Mouse (Mus musculus) MEL (cell line): ENCODE data around the gene Ly9. TPM values are rescaled to one million over a fixed set of nuclear protein-coding genes. Genes with fewer than 3 reads are reported as not detected.

ENCODE experiments used
- DNase-seq: peaks from one replicate; pipeline ENCODE4 v3.0.0; 2011; ENCODE audit warnings: low read depth, low spot score
- H3K27ac ChIP-seq: 2 replicates; pipeline ENCODE4 v1.5.1; 2012; ENCODE audit warnings: low read depth, mild to moderate bottlenecking, control low read depth, low read length, moderate library complexity; ENCODE audit not compliant: control insufficient read depth
- H3K27me3 ChIP-seq, 2 experiments: fragments of 150-350 bp in 1 of 2; sonication (generic) in 1 of 2; 2 replicates each; pipeline ENCODE4 v1.6.1; 2012; ENCODE audit warnings: low read length in 2 of 2, mild to moderate bottlenecking in 2 of 2, improper control_type of control experiment in 1 of 2, moderate library complexity in 1 of 2; ENCODE audit not compliant: insufficient read depth in 2 of 2, control insufficient read depth in 1 of 2
- H3K36me3 ChIP-seq, 2 experiments: 2 replicates each; pipeline ENCODE4 v1.6.1; 2012 to 2014; ENCODE audit warnings: low read length in 2 of 2, improper control_type of control experiment in 1 of 2, inconsistent platforms in 1 of 2, mild to moderate bottlenecking in 1 of 2; ENCODE audit not compliant: insufficient read depth in 2 of 2, control insufficient read depth in 1 of 2
- H3K4me1 ChIP-seq, 2 experiments: fragments of 150-350 bp in 1 of 2; sonication (generic) in 1 of 2; 2 replicates each; pipeline ENCODE4 v1.6.1; 2012; ENCODE audit warnings: low read length in 2 of 2, improper control_type of control experiment in 1 of 2, mild to moderate bottlenecking in 1 of 2; ENCODE audit not compliant: insufficient read depth in 2 of 2, control insufficient read depth in 1 of 2
- H3K4me3 ChIP-seq, 2 experiments: fragments of 150-350 bp in 1 of 2; sonication (generic) in 1 of 2; 2 replicates each; pipeline ENCODE4 v1.5.1; 2012; ENCODE audit warnings: low read depth in 2 of 2, low read length in 2 of 2, mild to moderate bottlenecking in 2 of 2, moderate library complexity in 2 of 2, control low read depth in 1 of 2, improper control_type of control experiment in 1 of 2; ENCODE audit not compliant: control insufficient read depth in 1 of 2, insufficient read depth in 1 of 2
- H3K79me2 ChIP-seq: 2 replicates; pipeline ENCODE4 v1.6.1; 2012; ENCODE audit warnings: mild to moderate bottlenecking, low read length, moderate library complexity; ENCODE audit not compliant: control insufficient read depth, poor library complexity, insufficient read depth
- H3K9ac ChIP-seq: 2 replicates; pipeline ENCODE4 v1.6.1; 2012; ENCODE audit warnings: low read depth, mild to moderate bottlenecking, control low read depth, low read length, moderate library complexity; ENCODE audit not compliant: control insufficient read depth, poor library complexity, severe bottlenecking
- H3K9me3 ChIP-seq: fragments of 150-350 bp; sonication (generic); replicated peaks from 2 replicates; pipeline ENCODE4 v1.6.1; 2012; ENCODE audit warnings: mild to moderate bottlenecking, low read length, improper control_type of control experiment, moderate library complexity; ENCODE audit not compliant: insufficient read depth
- CHD2 ChIP-seq: IDR thresholded peaks from 2 replicates; pipeline ENCODE4 v1.6.1; 2011; ENCODE audit warnings: low read length, improper control_type of control experiment
- ELF1 ChIP-seq: IDR thresholded peaks from 2 replicates; pipeline ENCODE4 v1.6.1; 2014; ENCODE audit warnings: low read depth, mild to moderate bottlenecking, inconsistent platforms, low read length, improper control_type of control experiment, moderate library complexity
- GABPA ChIP-seq: IDR thresholded peaks from 2 replicates; pipeline ENCODE4 v1.6.1; 2012; ENCODE audit warnings: low read depth, mild to moderate bottlenecking, inconsistent platforms, low read length, improper control_type of control experiment, moderate library complexity
- GATA1 ChIP-seq: IDR thresholded peaks from 2 replicates; pipeline ENCODE4 v1.6.1; 2011; ENCODE audit warnings: low read depth, low read length, improper control_type of control experiment
- HCFC1 ChIP-seq: IDR thresholded peaks from 2 replicates; pipeline ENCODE4 v1.6.1; 2012; ENCODE audit warnings: low read depth, mild to moderate bottlenecking, inconsistent platforms, low read length, improper control_type of control experiment, moderate library complexity
- JUND ChIP-seq: IDR thresholded peaks from 2 replicates; pipeline ENCODE4 v1.6.1; 2011; ENCODE audit warnings: low read depth, mild to moderate bottlenecking, improper control_type of control experiment, low read length
- MAFK ChIP-seq: IDR thresholded peaks from 2 replicates; pipeline ENCODE4 v1.6.1; 2011; ENCODE audit warnings: low read depth, mild to moderate bottlenecking, low read length, improper control_type of control experiment, borderline replicate concordance
- MAZ ChIP-seq: IDR thresholded peaks from 2 replicates; pipeline ENCODE4 v1.6.1; 2012; ENCODE audit warnings: low read depth, mild to moderate bottlenecking, inconsistent platforms, low read length, improper control_type of control experiment
- MXI1 ChIP-seq: IDR thresholded peaks from 2 replicates; pipeline ENCODE4 v1.6.1; 2011; ENCODE audit warnings: mild to moderate bottlenecking, low read depth, low read length, improper control_type of control experiment
- MYC ChIP-seq: IDR thresholded peaks from 2 replicates; pipeline ENCODE4 v1.6.1; 2011; ENCODE audit warnings: low read depth, mild to moderate bottlenecking, low read length, improper control_type of control experiment, moderate library complexity
- NELFE ChIP-seq: IDR thresholded peaks from 2 replicates; pipeline ENCODE4 v1.6.1; 2011; ENCODE audit warnings: low read depth, low read length, improper control_type of control experiment
- RCOR1 ChIP-seq: IDR thresholded peaks from 2 replicates; pipeline ENCODE4 v1.6.1; 2012; ENCODE audit warnings: low read depth, mild to moderate bottlenecking, inconsistent platforms, low read length, improper control_type of control experiment
- TAL1 ChIP-seq: IDR thresholded peaks from 2 replicates; pipeline ENCODE4 v1.6.1; 2012; ENCODE audit warnings: mild to moderate bottlenecking, inconsistent platforms, low read length, moderate library complexity, mixed read lengths
- TBP ChIP-seq: IDR thresholded peaks from 2 replicates; pipeline ENCODE4 v1.8.0; 2011; ENCODE audit warnings: low read depth, low read length, improper control_type of control experiment
- TCF12 ChIP-seq: IDR thresholded peaks from 2 replicates; pipeline ENCODE4 v1.6.1; 2014; ENCODE audit warnings: low read depth, mild to moderate bottlenecking, inconsistent platforms, low read length, improper control_type of control experiment, moderate library complexity
- UBTF ChIP-seq: IDR thresholded peaks from 2 replicates; pipeline ENCODE4 v1.6.1; 2012; ENCODE audit warnings: low read depth, mild to moderate bottlenecking, inconsistent platforms, low read length, improper control_type of control experiment, moderate library complexity, borderline replicate concordance; ENCODE audit not compliant: insufficient read depth
- USF1 ChIP-seq: IDR thresholded peaks from 2 replicates; pipeline ENCODE4 v1.6.1; 2014; ENCODE audit warnings: low read depth, mild to moderate bottlenecking, inconsistent platforms, low read length, improper control_type of control experiment, moderate library complexity
- ZNF384 ChIP-seq: IDR thresholded peaks from 2 replicates; pipeline ENCODE4 v1.6.1; 2012; ENCODE audit warnings: low read depth, mild to moderate bottlenecking, inconsistent platforms, low read length, improper control_type of control experiment
- polyA plus RNA-seq, 2 experiments: library from polyadenylated mRNA; stranded (reverse) in 1 of 2; unstranded in 1 of 2; fragments of >175 nt in 1 of 2; fragments of >200 nt in 1 of 2; gene quantifications; 2 replicates each; pipeline versions ENCODE4 v1.2.1 to v1.2.4; 2012; ENCODE audit warnings: low replicate concordance in 2 of 2, low read depth in 1 of 2; ENCODE audit not compliant: insufficient read length in 2 of 2, insufficient read depth in 1 of 2, missing spikeins in 1 of 2
- total RNA-seq: library from RNA; depleted of rRNA; stranded (reverse); fragments of 300-350 nt; gene quantifications from 2 replicates; pipeline ENCODE4 v1.2.3, GENCODE M21; 2012

Gene Ly9
- total and polyA plus RNA-seq, 3 experiments, result 0.25 TPM; not detected in 2

DNA sequence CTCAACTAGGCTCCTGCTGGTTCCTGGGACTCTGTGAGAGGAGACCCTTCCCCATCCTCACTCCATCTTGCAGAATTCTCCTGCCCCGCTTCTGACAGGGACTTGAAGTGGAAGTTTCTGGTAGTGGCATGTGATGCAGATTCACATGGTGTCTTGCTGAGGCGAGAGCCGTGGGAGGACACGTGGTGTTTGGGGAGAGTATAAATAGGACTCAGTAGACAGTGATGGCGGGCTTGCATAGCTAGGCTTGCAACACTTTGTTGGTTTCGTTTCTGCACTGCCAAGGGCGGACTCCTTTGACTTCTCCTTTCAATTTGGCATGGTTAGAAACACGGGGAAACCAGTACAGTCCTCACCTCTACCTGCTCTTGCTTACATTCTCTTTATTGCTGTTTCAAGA is 11.8 kb upstream of the Ly9 start:
- no peaks in the 10 kb centered on the region for H3K79me2 ChIP-seq
- no peak overlapping the region for H3K27ac ChIP-seq
- no peaks in the 10 kb centered on the region for H3K9me3 ChIP-seq
- H3K9ac ChIP-seq, result no peak overlapping the region
- TF ChIP-seq GATA1 (no peak), HCFC1 (no peak), MAFK (no peak), TBP (no peak)
- 0 out of 4 replicates have a peak, but pooled peaks cover 0 to 1% of the 10 kb centered on the region in 2 experiments for H3K27me3 ChIP-seq
- H3K4me1 ChIP-seq, result peaks cover 3 to 4% of the 10 kb centered on the region in 2 experiments; a peak in 2 of 4 replicates
- no peak for DNase-seq
- H3K4me3 ChIP-seq, result no peak overlapping the region
- H3K36me3 ChIP-seq, result 0 out of 4 replicates have a peak, but pooled peaks cover 0 to 3% of the 10 kb centered on the region in 2 experiments

DNA sequence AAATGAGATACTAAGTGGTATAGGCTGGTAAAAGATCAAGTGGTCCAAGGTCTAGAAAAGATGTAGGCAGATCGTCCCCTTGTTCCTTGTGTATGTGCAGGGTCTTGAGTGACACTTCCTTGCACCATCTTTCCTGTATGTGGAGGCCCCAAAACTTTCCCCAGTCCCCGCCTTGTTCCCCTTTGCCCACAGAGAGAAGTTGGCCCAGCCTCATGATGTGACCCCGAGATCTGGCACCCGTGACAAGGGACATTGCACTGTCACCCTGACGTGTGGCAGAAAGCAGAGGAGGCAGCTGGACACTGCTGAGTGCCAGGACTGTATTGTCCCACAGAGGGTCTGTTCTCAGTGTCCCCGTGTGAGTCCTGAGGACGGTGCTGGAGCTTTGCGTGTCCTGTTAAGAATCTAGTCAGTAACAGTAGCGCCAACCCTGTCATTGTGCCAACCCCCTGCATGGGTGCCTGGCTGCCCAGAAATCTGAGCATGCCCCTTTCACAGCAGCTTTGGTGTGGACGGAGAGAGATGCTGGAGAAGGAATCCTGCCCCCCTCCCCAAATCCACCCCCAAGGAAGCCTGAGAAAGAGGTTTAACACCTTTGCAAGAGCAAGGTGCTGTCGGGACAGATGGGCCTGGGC is 9.8 kb upstream of the Ly9 start:
- Histone ChIP-seq H3K27me3 (no peaks in the 10 kb centered on the region), H3K4me3 (no peak overlapping the region), H3K9ac (no peak overlapping the region), H3K4me1 (peaks cover 3 to 4% of the 10 kb centered on the region in 2 experiments; a peak in 2 of 4 replicates), H3K79me2 (no peaks in the 10 kb centered on the region), H3K27ac (no peak overlapping the region), H3K36me3 (0 out of 4 replicates have a peak, but pooled peaks cover 0 to 3% of the 10 kb centered on the region in 2 experiments), H3K9me3 (no peaks in the 10 kb centered on the region)
- no peak for DNase-seq
- TF ChIP-seq MYC, result no peak
- TF ChIP-seq MXI1, result no peak
- no peak for TF ChIP-seq ZNF384
- TF ChIP-seq ELF1, result no peak
- TF ChIP-seq GABPA, result no peak
- TF ChIP-seq GATA1, result no peak
- TF ChIP-seq MAFK, result no peak
- no peak for TF ChIP-seq JUND
- no peak for TF ChIP-seq MAZ
- TF ChIP-seq CHD2, result no peak
- no peak for TF ChIP-seq UBTF
- TF ChIP-seq HCFC1, result no peak
- TF ChIP-seq USF1, result no peak
- TF ChIP-seq NELFE, result no peak
- TF ChIP-seq TCF12, result no peak
- TF ChIP-seq TAL1, result no peak
- TF ChIP-seq RCOR1, result no peak
